Mouse (Mus musculus) stomach, postnatal 0 days (tissue): Measurements from ENCODE around the gene Olfr692. TPM values are rescaled to one million over a fixed set of nuclear protein-coding genes. Genes with fewer than 3 reads are reported as not detected.

ENCODE experiments used
- ATAC-seq: fragments of 200-750 bp; cut with Nextera tagmentation; 2 replicates; pipeline ENCODE4 v1.8.0; 2017; ENCODE audit not compliant: low FRiP score, low TSS enrichment
- DNase-seq: peaks from one replicate; pipeline ENCODE4 v3.0.0-alpha.2; 2016; ENCODE audit warnings: low spot score
- H3K27ac ChIP-seq: fragments of 300-500 bp; sonication (generic); replicated peaks from 2 replicates; pipeline ENCODE4 v1.5.1; 2014; ENCODE audit warnings: mild to moderate bottlenecking, control low read depth
- H3K27me3 ChIP-seq: fragments of 300-500 bp; sonication (generic); 2 replicates; pipeline ENCODE4 v1.6.1; 2014; ENCODE audit warnings: low read length; ENCODE audit not compliant: control insufficient read depth, insufficient read depth
- H3K36me3 ChIP-seq: fragments of 300-500 bp; sonication (generic); 2 replicates; pipeline ENCODE4 v1.6.1; 2014; ENCODE audit warnings: low read length, mixed read lengths; ENCODE audit not compliant: control insufficient read depth, insufficient read depth
- H3K4me1 ChIP-seq: fragments of 300-500 bp; sonication (generic); replicated peaks from 2 replicates; pipeline ENCODE4 v1.6.1; 2014; ENCODE audit warnings: antibody characterized with exemption; ENCODE audit not compliant: control insufficient read depth, insufficient read depth
- H3K4me2 ChIP-seq: fragments of 300-500 bp; sonication (generic); replicated peaks from 2 replicates; pipeline ENCODE4 v1.6.1; 2014; ENCODE audit warnings: low read depth, mild to moderate bottlenecking, control low read depth, moderate library complexity
- H3K4me3 ChIP-seq: fragments of 300-500 bp; sonication (generic); 2 replicates; pipeline ENCODE4 v1.5.1; 2014; ENCODE audit warnings: low read depth, low read length, control low read depth
- H3K9ac ChIP-seq: fragments of 300-500 bp; sonication (generic); 2 replicates; pipeline ENCODE4 v1.6.1; 2014; ENCODE audit warnings: mild to moderate bottlenecking, low read length, control low read depth, mixed read lengths
- H3K9me3 ChIP-seq: fragments of 300-500 bp; sonication (generic); 2 replicates; pipeline ENCODE4 v1.6.1; 2016; ENCODE audit warnings: low read length; ENCODE audit not compliant: control insufficient read depth
- CTCF ChIP-seq: IDR thresholded peaks from 2 replicates; pipeline ENCODE4 v1.5.1; 2016; ENCODE audit warnings: antibody characterized with exemption, low read depth, mild to moderate bottlenecking, moderate library complexity
- EP300 ChIP-seq: optimal IDR thresholded peaks from 2 replicates; pipeline ENCODE3; 2016; ENCODE audit warnings: antibody characterized with exemption
- WGBS: fragments of 180-500 bp; shearing (Covaris S2); extraction: QIAGEN DNeasy Blood & Tissue Kit; methylation state at CpG from one replicate; pipeline ENCODE4 v1.1.7; 2014; 5-methylcytosine and 5-hydroxymethylcytosine counted together
- polyA plus RNA-seq: library from polyadenylated mRNA; unstranded; fragments of >200 nt; fragmentation: Nextera tagmentation; extraction: Ambion mirVana; gene quantifications from 2 replicates; pipeline ENCODE4 v1.2.1, GENCODE M21; 2015

Olfr692 gene
- polyA plus RNA-seq, 1 experiment from 2014 or later, result not detected

DNA sequence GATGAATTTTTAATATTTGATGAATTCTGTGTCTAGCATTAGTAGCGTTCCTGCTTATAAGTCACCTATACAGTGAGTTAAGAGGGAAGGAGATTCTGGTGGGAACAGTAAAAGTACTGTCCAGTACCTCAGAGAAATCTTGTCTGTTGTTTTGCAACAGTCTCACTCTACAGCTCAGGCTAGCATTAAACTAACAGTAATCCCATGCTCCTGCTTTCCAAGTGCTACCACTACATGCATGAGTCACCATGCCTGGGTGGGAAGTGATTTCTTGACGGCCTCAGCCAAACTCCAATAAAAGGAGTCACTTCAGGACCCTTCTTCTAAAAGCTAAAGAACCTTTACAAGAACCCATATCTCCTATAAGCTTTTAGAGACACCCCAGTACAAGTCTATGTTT, 6.3 kb upstream of the Olfr692 start:
- no peaks in the 10 kb centered on the region for H3K27me3 ChIP-seq
- H3K4me3 ChIP-seq, result no peak overlapping the region
- H3K27ac ChIP-seq, result no peak overlapping the region
- WGBS, result 77% methylated on average over 2 of the region's 2 CpGs
- ATAC-seq (no peak), DNase-seq (no peak)
- no peaks in the 10 kb centered on the region for H3K9me3 ChIP-seq
- no peak overlapping the region for H3K9ac ChIP-seq
- H3K36me3 ChIP-seq, result no peaks in the 10 kb centered on the region
- TF ChIP-seq EP300, result no peak
- TF ChIP-seq CTCF, result no peak
- no peak overlapping the region for H3K4me2 ChIP-seq
- H3K4me1 ChIP-seq, result no peaks in the 10 kb centered on the region

DNA sequence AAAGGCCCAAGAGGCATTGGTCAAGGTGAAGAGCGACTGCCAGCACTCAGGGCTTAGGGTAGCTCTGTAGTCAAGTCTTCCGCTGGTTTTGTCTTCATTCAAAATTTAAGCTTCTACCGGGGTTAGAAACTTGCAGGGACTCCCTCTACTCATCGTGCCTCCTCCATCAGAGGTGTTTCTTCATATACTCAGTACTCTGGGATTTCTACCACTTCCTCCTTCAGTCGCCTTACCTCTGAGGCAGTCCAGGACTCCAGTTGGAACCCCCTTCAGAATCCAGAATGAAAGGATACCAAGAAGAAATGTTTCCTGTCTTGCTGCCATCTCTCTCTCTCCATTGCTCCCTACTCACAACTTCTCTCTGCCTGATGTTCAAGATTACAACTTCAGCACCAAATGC, 762 bp upstream of the Olfr692 start:
- Histone ChIP-seq H3K9me3 (no peaks in the 10 kb centered on the region), H3K36me3 (no peaks in the 10 kb centered on the region), H3K4me1 (no peaks in the 10 kb centered on the region), H3K9ac (no peak overlapping the region), H3K4me2 (no peak overlapping the region), H3K27ac (no peak overlapping the region), H3K27me3 (no peaks in the 10 kb centered on the region), H3K4me3 (no peak overlapping the region)
- TF ChIP-seq CTCF (no peak), EP300 (no peak)
- ATAC-seq (no peak), DNase-seq (no peak)
- WGBS, result 76% methylated on average over 5 of the region's 5 CpGs

DNA sequence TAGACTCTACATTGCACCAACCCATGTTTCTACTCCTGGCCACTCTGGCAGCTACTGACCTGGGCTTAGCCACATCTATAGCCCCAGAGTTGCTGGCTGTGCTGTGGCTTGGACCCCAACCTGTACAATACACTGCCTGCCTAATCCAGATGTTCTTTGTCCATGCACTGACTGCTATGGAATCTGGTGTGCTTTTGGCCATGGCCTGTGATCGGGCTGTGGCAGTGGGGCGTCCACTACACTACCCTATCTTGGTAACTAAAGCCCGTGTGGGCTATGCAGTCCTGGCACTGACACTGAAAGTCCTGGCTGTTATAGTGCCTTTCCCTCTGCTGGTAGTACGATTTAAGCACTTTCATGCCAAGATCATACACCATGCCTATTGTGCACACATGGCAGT, 491 bp downstream of the Olfr692 start:
- ATAC-seq (no peak), DNase-seq (no peak)
- Histone ChIP-seq H3K9me3 (no peaks in the 10 kb centered on the region), H3K4me3 (no peak overlapping the region), H3K4me1 (no peaks in the 10 kb centered on the region), H3K36me3 (no peaks in the 10 kb centered on the region), H3K27me3 (no peaks in the 10 kb centered on the region), H3K4me2 (no peak overlapping the region), H3K9ac (no peak overlapping the region), H3K27ac (no peak overlapping the region)
- TF ChIP-seq CTCF, result no peak
- TF ChIP-seq EP300, result no peak
- WGBS, result 90% methylated on average over 4 of the region's 4 CpGs

- WGBS, result 72% methylated on average over 1 of the region's 1 CpGs
- DNase-seq, result no peak
- no peak for ATAC-seq
- Histone ChIP-seq H3K9me3 (no peaks in the 10 kb centered on the region), H3K27ac (no peak overlapping the region), H3K36me3 (peaks cover 4% of the 10 kb centered on the region), H3K27me3 (no peaks in the 10 kb centered on the region), H3K4me2 (no peak overlapping the region), H3K9ac (no peak overlapping the region), H3K4me3 (no peak overlapping the region), H3K4me1 (no peaks in the 10 kb centered on the region)
- TF ChIP-seq CTCF (no peak), EP300 (no peak)
These were observed 4.9 kb downstream of the Olfr692 start for GRCm38 (mm10) chr7:105372912-105373311.

- H3K4me2 ChIP-seq, result no peak overlapping the region
- WGBS, result 72% methylated on average over 4 of the region's 4 CpGs
- no peaks in the 10 kb centered on the region for H3K9me3 ChIP-seq
- no peak overlapping the region for H3K27ac ChIP-seq
- H3K36me3 ChIP-seq, result peaks cover 7% of the 10 kb centered on the region
- no peak for TF ChIP-seq EP300
- no peak overlapping the region for H3K4me3 ChIP-seq
- no peaks in the 10 kb centered on the region for H3K27me3 ChIP-seq
- ATAC-seq (no peak), DNase-seq (peak; percentile 30)
- no peaks in the 10 kb centered on the region for H3K4me1 ChIP-seq
- no peak overlapping the region for H3K9ac ChIP-seq
These were observed 5.5 kb downstream of the Olfr692 start for GRCm38 (mm10) chr7:105373509-105373908.

GRCm38 (mm10) chr7:105373976-105374375, 5.9 kb downstream of the Olfr692 start:
- H3K27ac ChIP-seq, result no peak overlapping the region
- H3K4me1 ChIP-seq, result no peaks in the 10 kb centered on the region
- no peak overlapping the region for H3K9ac ChIP-seq
- H3K4me3 ChIP-seq, result no peak overlapping the region
- ATAC-seq (no peak), DNase-seq (no peak)
- H3K36me3 ChIP-seq, result peaks cover 10% of the 10 kb centered on the region
- no peaks in the 10 kb centered on the region for H3K27me3 ChIP-seq
- no peaks in the 10 kb centered on the region for H3K9me3 ChIP-seq
- TF ChIP-seq EP300 (no peak), CTCF (no peak)
- 83% methylated on average over 3 of the region's 3 CpGs for WGBS
- H3K4me2 ChIP-seq, result no peak overlapping the region
